Mouse (Mus musculus): Measurements from ENCODE around the gene Kirrel3. TPM values are rescaled to one million over a fixed set of nuclear protein-coding genes. Genes with fewer than 3 reads are reported as not detected.

The Kirrel3 gene
- polyA plus RNA-seq, 1 experiment from 2014 or later, result 4.0 TPM

DNA sequence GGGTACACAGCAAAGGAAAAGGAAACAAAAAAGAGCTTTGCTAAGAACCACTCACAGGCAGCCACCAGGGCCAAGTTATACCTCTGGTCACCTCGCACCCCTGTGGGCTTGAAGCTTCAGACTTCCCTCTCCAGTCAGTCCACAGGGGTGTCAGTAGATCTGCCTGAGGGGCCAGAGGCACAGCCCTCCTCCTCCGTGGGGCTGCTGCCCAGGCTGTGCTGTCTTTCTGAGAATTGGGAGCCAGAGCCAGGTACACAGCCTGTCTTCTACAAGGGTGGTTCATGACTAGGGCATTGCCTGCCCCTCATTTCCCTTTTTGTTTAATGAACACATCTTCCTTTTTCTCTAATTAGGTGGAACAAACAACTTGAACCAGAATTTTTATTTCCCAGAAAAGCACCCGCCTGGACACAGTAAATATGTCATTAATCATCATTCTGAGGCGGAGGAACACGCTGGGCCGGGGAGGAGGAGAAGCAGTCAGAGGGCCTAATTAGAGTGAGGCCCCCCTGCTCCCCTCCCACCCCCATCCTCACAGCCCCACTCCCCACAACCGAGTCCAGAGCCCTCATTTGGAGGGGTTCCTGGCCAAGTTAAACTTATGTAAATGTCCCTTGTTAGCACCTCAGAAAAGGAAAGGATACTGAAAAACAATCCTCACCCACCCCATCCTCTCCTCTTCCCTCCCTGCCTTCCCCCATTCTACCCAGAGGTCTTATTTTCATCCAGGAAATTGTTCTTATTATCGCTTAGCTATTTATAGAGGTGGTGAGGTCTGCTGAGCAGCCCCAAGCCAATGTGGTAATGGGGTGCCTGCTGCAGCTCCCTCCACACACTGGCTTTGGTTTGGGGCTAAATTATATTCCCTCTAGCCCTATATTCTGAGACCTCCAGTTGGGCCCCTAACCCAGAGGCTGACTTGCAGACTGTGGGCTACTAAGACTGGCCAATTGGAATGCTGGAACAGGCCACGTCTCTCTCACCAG, 512.5 kb downstream of the Kirrel3 start:
- no peak for ATAC-seq (ENCODE audit: low FRiP score, low TSS enrichment)
- Histone ChIP-seq H3K27me3 (ENCODE audit: control insufficient read depth, insufficient read depth, low read length) (no peaks in the 10 kb centered on the region), H3K9me3 (ENCODE audit: control insufficient read depth, low read length) (no peaks in the 10 kb centered on the region), H3K4me3 (ENCODE audit: low read length) (no peak overlapping the region), H3K9ac (ENCODE audit: low read depth, low read length) (no peak overlapping the region), H3K4me1 (ENCODE audit: control insufficient read depth, insufficient read depth, low read length) (0 out of 2 replicates have a peak, but pooled peaks cover 8% of the 10 kb centered on the region), H3K36me3 (ENCODE audit: control insufficient read depth, insufficient read depth, low read length) (no peaks in the 10 kb centered on the region), H3K4me2 (replicated peaks; ENCODE audit: low read depth, low read length) (no peak overlapping the region), H3K27ac (ENCODE audit: low read depth, low read length) (no peak overlapping the region)
- 28% methylated on average over 9 of the region's 9 CpGs for WGBS

- 49% methylated on average over 4 of the region's 4 CpGs for WGBS
- no peak overlapping the region for H3K27ac ChIP-seq (ENCODE audit: low read depth, low read length)
- no peak overlapping the region for H3K9ac ChIP-seq (ENCODE audit: low read depth, low read length)
- H3K4me2 ChIP-seq (replicated peaks; ENCODE audit: low read depth, low read length), result no peak overlapping the region
- H3K36me3 ChIP-seq (ENCODE audit: control insufficient read depth, insufficient read depth, low read length), result no peaks in the 10 kb centered on the region
- no peaks in the 10 kb centered on the region for H3K4me1 ChIP-seq (ENCODE audit: control insufficient read depth, insufficient read depth, low read length)
- ATAC-seq (ENCODE audit: low FRiP score, low TSS enrichment), result peak; percentile 33; the same call in 1 of the 2 replicates
- no peaks in the 10 kb centered on the region for H3K9me3 ChIP-seq (ENCODE audit: control insufficient read depth, low read length)
- no peak overlapping the region for H3K4me3 ChIP-seq (ENCODE audit: low read length)
- H3K27me3 ChIP-seq (ENCODE audit: control insufficient read depth, insufficient read depth, low read length), result no peaks in the 10 kb centered on the region
Observed at GRCm38 (mm10) chr9:35004113-35004512, 518.4 kb downstream of the Kirrel3 start.

DNA sequence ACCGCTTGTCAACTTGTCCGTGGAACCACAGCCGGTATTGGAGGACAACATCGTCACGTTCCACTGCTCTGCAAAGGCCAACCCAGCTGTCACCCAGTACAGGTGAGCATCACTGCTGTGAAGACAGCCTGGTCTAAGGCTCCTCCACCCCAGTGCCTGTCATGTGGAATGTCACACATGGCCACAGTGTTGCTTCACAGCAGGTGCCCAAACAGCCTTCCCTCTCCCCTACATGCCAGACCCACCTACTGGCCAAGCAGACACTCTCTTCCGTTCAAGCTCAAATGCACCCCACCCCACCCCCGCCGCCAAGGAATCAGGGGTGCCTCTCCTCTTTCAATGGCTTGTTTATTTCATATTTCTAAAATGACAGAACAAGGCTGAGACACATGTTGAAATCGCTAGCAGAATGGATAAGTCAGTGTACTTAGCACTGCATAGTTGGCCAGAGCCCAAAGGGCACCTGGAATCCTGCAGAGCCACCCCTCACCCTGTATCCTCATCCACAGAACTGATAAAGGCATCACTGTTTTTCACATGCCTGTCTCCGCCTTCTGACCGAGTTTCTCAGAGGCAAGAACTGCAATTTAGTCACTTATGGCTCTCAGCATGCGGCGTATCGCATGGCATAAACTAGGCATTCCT, 522.1 kb downstream of the Kirrel3 start:
- Histone ChIP-seq H3K9ac (ENCODE audit: low read depth, low read length) (no peak overlapping the region), H3K27ac (ENCODE audit: low read depth, low read length) (no peak overlapping the region), H3K27me3 (ENCODE audit: control insufficient read depth, insufficient read depth, low read length) (no peaks in the 10 kb centered on the region), H3K36me3 (ENCODE audit: control insufficient read depth, insufficient read depth, low read length) (no peaks in the 10 kb centered on the region), H3K4me1 (ENCODE audit: control insufficient read depth, insufficient read depth, low read length) (no peaks in the 10 kb centered on the region), H3K9me3 (ENCODE audit: control insufficient read depth, low read length) (no peaks in the 10 kb centered on the region), H3K4me2 (replicated peaks; ENCODE audit: low read depth, low read length) (no peak overlapping the region), H3K4me3 (ENCODE audit: low read length) (no peak overlapping the region)
- ATAC-seq (ENCODE audit: low FRiP score, low TSS enrichment), result no peak
- WGBS, result 81% methylated on average over 14 of the region's 14 CpGs

GRCm38 (mm10) chr9:35016762-35017161, 531.1 kb downstream of the Kirrel3 start:
- no peak overlapping the region for H3K4me3 ChIP-seq (ENCODE audit: low read length)
- 48% methylated on average over 4 of the region's 4 CpGs for WGBS

GRCm38 (mm10) chr9:35017563-35017962, 531.9 kb downstream of the Kirrel3 start:
- H3K27ac ChIP-seq (ENCODE audit: low read depth, low read length), result no peak overlapping the region
- 19% methylated on average over 13 of the region's 13 CpGs for WGBS
- no peaks in the 10 kb centered on the region for H3K27me3 ChIP-seq (ENCODE audit: control insufficient read depth, insufficient read depth, low read length)
- peak overlapping the region; percentile 4; the same call in 1 of the 2 replicates for H3K4me3 ChIP-seq (ENCODE audit: low read length)
- no peak overlapping the region for H3K9ac ChIP-seq (ENCODE audit: low read depth, low read length)
- peak; percentile 63 for ATAC-seq (ENCODE audit: low FRiP score, low TSS enrichment)
- H3K4me2 ChIP-seq (replicated peaks; ENCODE audit: low read depth, low read length), result peak overlapping the region; percentile 25
- no peaks in the 10 kb centered on the region for H3K36me3 ChIP-seq (ENCODE audit: control insufficient read depth, insufficient read depth, low read length)
- H3K9me3 ChIP-seq (ENCODE audit: control insufficient read depth, low read length), result no peaks in the 10 kb centered on the region
- H3K4me1 ChIP-seq (ENCODE audit: control insufficient read depth, insufficient read depth, low read length), result peaks cover 5% of the 10 kb centered on the region; the same call in 1 of the 2 replicates

More at GRCm38 (mm10) chr9:35016762-35017161, 531.1 kb downstream of the Kirrel3 start:
- Histone ChIP-seq H3K27ac (ENCODE audit: low read depth, low read length) (no peak overlapping the region), H3K36me3 (ENCODE audit: control insufficient read depth, insufficient read depth, low read length) (no peaks in the 10 kb centered on the region), H3K4me2 (replicated peaks; ENCODE audit: low read depth, low read length) (no peak overlapping the region), H3K9me3 (ENCODE audit: control insufficient read depth, low read length) (no peaks in the 10 kb centered on the region), H3K27me3 (ENCODE audit: control insufficient read depth, insufficient read depth, low read length) (no peaks in the 10 kb centered on the region), H3K4me1 (ENCODE audit: control insufficient read depth, insufficient read depth, low read length) (peaks cover 5% of the 10 kb centered on the region; the same call in 1 of the 2 replicates), H3K9ac (ENCODE audit: low read depth, low read length) (no peak overlapping the region)
- no peak for ATAC-seq (ENCODE audit: low FRiP score, low TSS enrichment)

DNA sequence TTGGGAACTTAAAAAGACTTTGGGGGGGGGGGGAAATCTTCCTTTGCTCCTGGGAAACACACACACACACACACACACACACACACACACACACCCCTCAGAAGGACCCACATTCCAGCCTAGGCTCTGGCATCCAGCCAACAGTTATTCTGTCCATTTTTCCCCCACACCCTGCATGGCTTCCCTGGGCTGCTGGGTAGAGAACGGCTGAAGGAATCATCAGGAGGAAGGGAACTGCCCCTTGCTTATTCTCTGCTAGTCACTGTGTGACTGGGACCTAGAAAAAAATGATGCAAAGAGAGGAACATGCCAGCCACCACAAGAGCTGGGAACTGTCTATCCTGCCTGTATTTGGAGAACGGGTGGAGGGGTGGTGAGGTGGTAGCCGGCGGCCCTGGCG, 532.4 kb downstream of the Kirrel3 start:
- peak overlapping the region; percentile 25 for H3K4me2 ChIP-seq (replicated peaks; ENCODE audit: low read depth, low read length)

DNA sequence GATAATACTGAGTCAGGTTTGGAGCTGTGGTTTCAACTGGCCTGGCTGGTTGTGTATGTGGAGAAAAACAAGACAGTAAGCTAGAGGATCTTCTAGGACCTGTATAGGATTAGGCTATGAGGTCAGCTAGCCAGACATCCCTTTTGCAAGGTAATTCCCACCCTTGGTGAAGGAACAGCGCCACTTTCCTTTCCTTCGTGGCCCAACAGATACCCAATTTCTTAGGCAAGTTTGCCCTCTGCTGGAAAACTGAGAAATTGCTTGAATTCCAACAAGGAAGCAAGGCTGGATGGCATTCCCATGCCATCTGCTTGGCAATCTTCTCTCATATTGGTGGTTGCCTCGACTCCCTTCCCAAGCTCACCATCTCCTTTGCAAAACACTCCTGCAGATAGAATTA, 533.7 kb downstream of the Kirrel3 start:
- Histone ChIP-seq H3K4me3 (ENCODE audit: low read length) (no peak overlapping the region), H3K27ac (ENCODE audit: low read depth, low read length) (no peak overlapping the region), H3K27me3 (ENCODE audit: control insufficient read depth, insufficient read depth, low read length) (no peaks in the 10 kb centered on the region), H3K9ac (ENCODE audit: low read depth, low read length) (no peak overlapping the region), H3K4me2 (replicated peaks; ENCODE audit: low read depth, low read length) (no peak overlapping the region), H3K9me3 (ENCODE audit: control insufficient read depth, low read length) (no peaks in the 10 kb centered on the region), H3K4me1 (ENCODE audit: control insufficient read depth, insufficient read depth, low read length) (peaks cover 5% of the 10 kb centered on the region; the same call in 1 of the 2 replicates), H3K36me3 (ENCODE audit: control insufficient read depth, insufficient read depth, low read length) (no peaks in the 10 kb centered on the region)
- peak; percentile 48; the same call in 1 of the 2 replicates for ATAC-seq (ENCODE audit: low FRiP score, low TSS enrichment)
- WGBS, result 9% methylated on average over 3 of the region's 3 CpGs

More for the DNA sequence above, 532.4 kb downstream of the Kirrel3 start:
- no peaks in the 10 kb centered on the region for H3K9me3 ChIP-seq (ENCODE audit: control insufficient read depth, low read length)
- no peaks in the 10 kb centered on the region for H3K36me3 ChIP-seq (ENCODE audit: control insufficient read depth, insufficient read depth, low read length)
- H3K27ac ChIP-seq (ENCODE audit: low read depth, low read length), result no peak overlapping the region
- peak overlapping the region; percentile 4; the same call in 1 of the 2 replicates for H3K4me3 ChIP-seq (ENCODE audit: low read length)
- H3K4me1 ChIP-seq (ENCODE audit: control insufficient read depth, insufficient read depth, low read length), result peaks cover 5% of the 10 kb centered on the region; the same call in 1 of the 2 replicates
- WGBS, result 37% methylated on average over 5 of the region's 5 CpGs
- no peaks in the 10 kb centered on the region for H3K27me3 ChIP-seq (ENCODE audit: control insufficient read depth, insufficient read depth, low read length)
- H3K9ac ChIP-seq (ENCODE audit: low read depth, low read length), result no peak overlapping the region
- ATAC-seq (ENCODE audit: low FRiP score, low TSS enrichment), result no peak; the same call in 1 of the 2 replicates

DNA sequence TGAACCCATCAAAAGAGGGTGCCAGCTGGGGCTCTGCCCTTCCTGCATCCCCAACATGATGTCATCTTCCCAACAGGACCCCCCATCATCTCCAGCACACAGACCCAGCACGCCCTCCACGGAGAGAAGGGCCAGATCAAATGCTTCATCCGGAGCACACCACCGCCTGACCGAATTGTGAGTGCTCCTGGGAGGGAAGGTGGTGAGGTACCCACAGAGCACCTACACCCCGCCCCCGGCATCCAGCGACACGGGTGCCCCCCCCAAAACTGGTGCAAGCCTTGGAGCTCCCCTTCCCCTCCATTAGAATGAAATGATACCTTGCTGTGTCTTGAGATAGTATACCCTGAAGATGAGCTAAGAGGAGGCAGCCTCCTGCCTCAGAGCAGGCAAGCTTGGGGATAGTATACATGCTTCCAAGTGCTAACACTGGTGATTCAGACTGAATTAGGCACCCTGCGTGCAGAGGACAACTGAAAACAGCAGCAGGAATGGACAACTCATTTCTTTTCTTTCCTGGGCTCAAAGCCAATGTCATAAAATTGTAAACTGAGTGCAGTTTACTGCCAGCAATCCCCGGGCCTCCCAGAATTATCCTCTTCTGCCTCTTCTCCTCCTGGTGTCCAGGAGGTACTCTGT, 534.4 kb downstream of the Kirrel3 start:
- Histone ChIP-seq H3K9me3 (ENCODE audit: control insufficient read depth, low read length) (no peaks in the 10 kb centered on the region), H3K27ac (ENCODE audit: low read depth, low read length) (no peak overlapping the region)
- no peak for ATAC-seq (ENCODE audit: low FRiP score, low TSS enrichment)

More for the DNA sequence above, 534.4 kb downstream of the Kirrel3 start:
- no peaks in the 10 kb centered on the region for H3K27me3 ChIP-seq (ENCODE audit: control insufficient read depth, insufficient read depth, low read length)
- peaks cover 5% of the 10 kb centered on the region; the same call in 1 of the 2 replicates for H3K4me1 ChIP-seq (ENCODE audit: control insufficient read depth, insufficient read depth, low read length)
- WGBS, result 56% methylated on average over 11 of the region's 11 CpGs
- H3K9ac ChIP-seq (ENCODE audit: low read depth, low read length), result no peak overlapping the region
- no peaks in the 10 kb centered on the region for H3K36me3 ChIP-seq (ENCODE audit: control insufficient read depth, insufficient read depth, low read length)
- no peak overlapping the region for H3K4me3 ChIP-seq (ENCODE audit: low read length)
- H3K4me2 ChIP-seq (replicated peaks; ENCODE audit: low read depth, low read length), result no peak overlapping the region
